Mouse (Mus musculus): Measurements from ENCODE around the gene Cnppd1. TPM values are rescaled to one million over a fixed set of nuclear protein-coding genes. Genes with fewer than 3 reads are reported as not detected.

Cnppd1 gene
- polyA plus RNA-seq, 1 experiment: 23.9 TPM

- H3K27ac ChIP-seq (ENCODE audit: insufficient read depth, low read length): no peak overlapping the region
- H3K36me3 ChIP-seq (ENCODE audit: control insufficient read depth, insufficient read depth, low read length, poor library complexity, severe bottlenecking): no peaks in the 10 kb centered on the region
- H3K9ac ChIP-seq (ENCODE audit: low read depth, poor library complexity, severe bottlenecking): peak overlapping the region; percentile 83
- no peaks in the 10 kb centered on the region for H3K27me3 ChIP-seq (ENCODE audit: control insufficient read depth, insufficient read depth, low read length, poor library complexity, severe bottlenecking)
- no peaks in the 10 kb centered on the region for H3K4me1 ChIP-seq (ENCODE audit: control insufficient read depth, insufficient read depth, low read length)
- TF ChIP-seq POLR2A (IDR thresholded peaks at IDR 0.05; ENCODE audit: insufficient read depth, low read length) (no peak), CTCF (IDR thresholded peaks at IDR 0.05; ENCODE audit: low read depth, low read length) (no peak), EP300 (IDR thresholded peaks at IDR 0.05; ENCODE audit: insufficient read depth, low read depth, low read length) (no peak)
- H3K9me3 ChIP-seq (replicated peaks; ENCODE audit: control insufficient read depth, insufficient read depth, low read length, poor library complexity, severe bottlenecking): no peaks in the 10 kb centered on the region
- H3K4me3 ChIP-seq (ENCODE audit: low read depth, low read length): peak overlapping the region; percentile 17; the same call in 1 of the 2 replicates
Observed at GRCm38 (mm10) chr1:75125418-75125817, 17.1 kb downstream of the Cnppd1 start.

GRCm38 (mm10) chr1:75124346-75125321 is 17.9 kb downstream of the Cnppd1 start, which contains the start of gene Nhej1:
Gene Nhej1, minus strand, starts transcription at chr1:75125200.
- H3K27ac ChIP-seq (ENCODE audit: insufficient read depth, low read length): peak within 1 kb of the TSS; percentile 82
- no peaks in the 10 kb centered on the region for H3K4me1 ChIP-seq (ENCODE audit: control insufficient read depth, insufficient read depth, low read length)
- H3K4me3 ChIP-seq (ENCODE audit: low read depth, low read length): peak within 1 kb of the TSS; percentile 94
- TF ChIP-seq CTCF (IDR thresholded peaks at IDR 0.05; ENCODE audit: low read depth, low read length) (peak; percentile 71), POLR2A (IDR thresholded peaks at IDR 0.05; ENCODE audit: insufficient read depth, low read length) (no peak), EP300 (IDR thresholded peaks at IDR 0.05; ENCODE audit: insufficient read depth, low read depth, low read length) (0 out of 2 replicates have a peak, but pooled peaks have one; percentile 15)
- H3K9me3 ChIP-seq (replicated peaks; ENCODE audit: control insufficient read depth, insufficient read depth, low read length, poor library complexity, severe bottlenecking): no peaks in the 10 kb centered on the region
- no peaks in the 10 kb centered on the region for H3K27me3 ChIP-seq (ENCODE audit: control insufficient read depth, insufficient read depth, low read length, poor library complexity, severe bottlenecking)
- no peaks in the 10 kb centered on the region for H3K36me3 ChIP-seq (ENCODE audit: control insufficient read depth, insufficient read depth, low read length, poor library complexity, severe bottlenecking)
- peak within 1 kb of the TSS; percentile 83 for H3K9ac ChIP-seq (ENCODE audit: low read depth, poor library complexity, severe bottlenecking)

DNA sequence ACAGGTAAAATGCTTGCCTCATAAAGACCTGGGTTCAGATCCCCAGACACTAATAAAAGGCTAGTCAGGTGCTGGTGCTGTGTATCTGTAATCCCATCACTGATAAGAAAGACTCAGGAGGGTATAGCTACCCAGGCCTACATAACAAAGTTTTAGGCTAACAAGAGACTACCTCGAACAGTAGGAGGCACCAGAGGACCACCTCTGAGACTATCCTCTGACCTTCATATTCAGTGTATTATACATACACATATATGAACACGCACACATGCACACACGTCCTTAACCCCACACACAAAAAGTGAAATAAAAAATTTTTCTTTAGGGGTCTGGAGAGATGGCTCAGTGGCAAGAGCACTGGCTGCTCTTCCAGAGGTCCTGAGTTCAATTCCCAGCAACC is 20.3 kb downstream of the Cnppd1 start:
- H3K27me3 ChIP-seq (ENCODE audit: control insufficient read depth, insufficient read depth, low read length, poor library complexity, severe bottlenecking): no peaks in the 10 kb centered on the region
- no peaks in the 10 kb centered on the region for H3K9me3 ChIP-seq (replicated peaks; ENCODE audit: control insufficient read depth, insufficient read depth, low read length, poor library complexity, severe bottlenecking)
- no peaks in the 10 kb centered on the region for H3K4me1 ChIP-seq (ENCODE audit: control insufficient read depth, insufficient read depth, low read length)
- no peaks in the 10 kb centered on the region for H3K36me3 ChIP-seq (ENCODE audit: control insufficient read depth, insufficient read depth, low read length, poor library complexity, severe bottlenecking)
- H3K4me3 ChIP-seq (ENCODE audit: low read depth, low read length): no peak overlapping the region
- no peak overlapping the region for H3K27ac ChIP-seq (ENCODE audit: insufficient read depth, low read length)
- H3K9ac ChIP-seq (ENCODE audit: low read depth, poor library complexity, severe bottlenecking): no peak overlapping the region
- TF ChIP-seq EP300 (IDR thresholded peaks at IDR 0.05; ENCODE audit: insufficient read depth, low read depth, low read length) (no peak), POLR2A (IDR thresholded peaks at IDR 0.05; ENCODE audit: insufficient read depth, low read length) (no peak), CTCF (IDR thresholded peaks at IDR 0.05; ENCODE audit: low read depth, low read length) (no peak)

Other genes starting within 250 kb of the Cnppd1 start
- not detected in 2 replicates for gene Cryba2, start 249.6 kb downstream of the Cnppd1 start, polyA plus RNA-seq (2011; ENCODE audit: insufficient read depth, insufficient read length, low read depth, missing spikeins)
- gene Cfap65, start 207.1 kb downstream of the Cnppd1 start, polyA plus RNA-seq (2011; ENCODE audit: insufficient read depth, insufficient read length, low read depth, missing spikeins): 0.17 TPM in 1 of 2 replicates, not detected in the other
- 0.24 TPM in 1 of 2 replicates, not detected in the other for gene Ihh, start 191.0 kb downstream of the Cnppd1 start, polyA plus RNA-seq (2011; ENCODE audit: insufficient read depth, insufficient read length, low read depth, missing spikeins)
- gene Nhej1, start 17.5 kb downstream of the Cnppd1 start, polyA plus RNA-seq (2011; ENCODE audit: insufficient read depth, insufficient read length, low read depth, missing spikeins): 3.7 and 5.1 TPM in 2 replicates
- not detected in 2 replicates for gene Slc23a3, start 8.8 kb downstream of the Cnppd1 start, polyA plus RNA-seq (2011; ENCODE audit: insufficient read depth, insufficient read length, low read depth, missing spikeins)
- gene Retreg2, start 67 bp upstream of the Cnppd1 start, polyA plus RNA-seq (2011; ENCODE audit: insufficient read depth, insufficient read length, low read depth, missing spikeins): 21.9 and 22.7 TPM in 2 replicates
- gene Zfand2b, start 25.9 kb upstream of the Cnppd1 start, polyA plus RNA-seq (2011; ENCODE audit: insufficient read depth, insufficient read length, low read depth, missing spikeins): 10.9 and 13.0 TPM in 2 replicates
- 8.8 and 10.8 TPM in 2 replicates for gene Abcb6, start 37.7 kb upstream of the Cnppd1 start, polyA plus RNA-seq (2011; ENCODE audit: insufficient read depth, insufficient read length, low read depth, missing spikeins)
- 17.0 and 17.4 TPM in 2 replicates for gene Ankzf1, start 49.4 kb upstream of the Cnppd1 start, polyA plus RNA-seq (2011; ENCODE audit: insufficient read depth, insufficient read length, low read depth, missing spikeins)
- gene Atg9a, start 49.5 kb upstream of the Cnppd1 start, polyA plus RNA-seq (2011; ENCODE audit: insufficient read depth, insufficient read length, low read depth, missing spikeins): 10.3 and 10.6 TPM in 2 replicates
- gene Glb1l, start 68.1 kb upstream of the Cnppd1 start, polyA plus RNA-seq (2011; ENCODE audit: insufficient read depth, insufficient read length, low read depth, missing spikeins): 5.1 and 10.6 TPM in 2 replicates
- gene Stk16, start 68.1 kb upstream of the Cnppd1 start, polyA plus RNA-seq (2011; ENCODE audit: insufficient read depth, insufficient read length, low read depth, missing spikeins): 27.8 and 37.4 TPM in 2 replicates
- gene Tuba4a, start 77.2 kb upstream of the Cnppd1 start, polyA plus RNA-seq (2011; ENCODE audit: insufficient read depth, insufficient read length, low read depth, missing spikeins): 97.4 and 113 TPM in 2 replicates
- not detected in 2 replicates for gene A630095N17Rik, start 89.4 kb upstream of the Cnppd1 start, polyA plus RNA-seq (2011; ENCODE audit: insufficient read depth, insufficient read length, low read depth, missing spikeins)
- 18.9 and 23.8 TPM in 2 replicates for gene Dnajb2, start 93.7 kb upstream of the Cnppd1 start, polyA plus RNA-seq (2011; ENCODE audit: insufficient read depth, insufficient read length, low read depth, missing spikeins)
- 9.1 and 10.1 TPM in 2 replicates for gene Ptprn, start 121.8 kb upstream of the Cnppd1 start, polyA plus RNA-seq (2011; ENCODE audit: insufficient read depth, insufficient read length, low read depth, missing spikeins)
- gene Resp18, start 135.7 kb upstream of the Cnppd1 start, polyA plus RNA-seq (2011; ENCODE audit: insufficient read depth, insufficient read length, low read depth, missing spikeins): not detected in 2 replicates
- gene Dnpep, start 175.3 kb upstream of the Cnppd1 start, polyA plus RNA-seq (2011; ENCODE audit: insufficient read depth, insufficient read length, low read depth, missing spikeins): 104 and 105 TPM in 2 replicates
- 18.2 and 23.3 TPM in 2 replicates for gene Des, start 217.6 kb upstream of the Cnppd1 start, polyA plus RNA-seq (2011; ENCODE audit: insufficient read depth, insufficient read length, low read depth, missing spikeins)
- 18.0 and 19.8 TPM in 2 replicates for gene Speg, start 232.6 kb upstream of the Cnppd1 start, polyA plus RNA-seq (2011; ENCODE audit: insufficient read depth, insufficient read length, low read depth, missing spikeins)